Mouse (Mus musculus) kidney, adult 2 months (tissue): ENCODE data around the gene Stk38l. TPM values are rescaled to one million over a fixed set of nuclear protein-coding genes. Genes with fewer than 3 reads are reported as not detected.

Experiments used
- DNase-seq: peaks from one replicate; pipeline ENCODE4 v3.0.0; 2021
- H3K27ac ChIP-seq: fragments of 200-500 bp; 2 replicates; pipeline ENCODE4 v1.5.1; 2012; ENCODE audit warnings: low read depth, low read length, control low read depth, inconsistent platforms; ENCODE audit not compliant: insufficient read depth
- H3K27me3 ChIP-seq: fragments of 200-500 bp; replicated peaks from 2 replicates; pipeline ENCODE4 v1.6.1; 2012; ENCODE audit warnings: mild to moderate bottlenecking, moderate library complexity, low read length, inconsistent platforms; ENCODE audit not compliant: control insufficient read depth, insufficient read depth
- H3K36me3 ChIP-seq: fragments of 200-500 bp; 2 replicates; pipeline ENCODE4 v1.6.1; 2012; ENCODE audit warnings: mild to moderate bottlenecking, moderate library complexity, low read length, inconsistent platforms; ENCODE audit not compliant: control insufficient read depth, insufficient read depth
- H3K4me1 ChIP-seq: fragments of 200-500 bp; 2 replicates; pipeline ENCODE4 v1.6.1; 2011; ENCODE audit warnings: low read length; ENCODE audit not compliant: control insufficient read depth, insufficient read depth
- H3K4me3 ChIP-seq: fragments of 200-500 bp; 2 replicates; pipeline ENCODE4 v1.5.1; 2011; ENCODE audit warnings: mild to moderate bottlenecking, low read depth, low read length, control low read depth; ENCODE audit not compliant: insufficient read depth
- CTCF ChIP-seq: fragments of 200-500 bp; conservative IDR thresholded peaks from 2 replicates; pipeline ENCODE4 v1.5.1; 2011; ENCODE audit warnings: low read depth, mild to moderate bottlenecking, control low read depth, low read length, moderate library complexity, mixed read lengths; ENCODE audit not compliant: insufficient read depth, insufficient read length
- POLR2A ChIP-seq: fragments of 200-500 bp; IDR thresholded peaks from one replicate; pipeline ENCODE4 v1.6.1; 2011; ENCODE audit warnings: low read depth, low read length, control low read depth
- WGBS: fragments of 180-500 bp; shearing (Covaris S2); methylation state at CpG from one replicate; pipeline ENCODE4 v1.1.7; 2018; 5-methylcytosine and 5-hydroxymethylcytosine counted together
- polyA plus RNA-seq: library from polyadenylated mRNA; depleted of rRNA; stranded (reverse); fragments of >200 nt; gene quantifications from 2 replicates; pipeline ENCODE4 v1.2.3, GENCODE M21; 2012

Stk38l gene
- polyA plus RNA-seq, 1 experiment: 4.3 TPM

DNA sequence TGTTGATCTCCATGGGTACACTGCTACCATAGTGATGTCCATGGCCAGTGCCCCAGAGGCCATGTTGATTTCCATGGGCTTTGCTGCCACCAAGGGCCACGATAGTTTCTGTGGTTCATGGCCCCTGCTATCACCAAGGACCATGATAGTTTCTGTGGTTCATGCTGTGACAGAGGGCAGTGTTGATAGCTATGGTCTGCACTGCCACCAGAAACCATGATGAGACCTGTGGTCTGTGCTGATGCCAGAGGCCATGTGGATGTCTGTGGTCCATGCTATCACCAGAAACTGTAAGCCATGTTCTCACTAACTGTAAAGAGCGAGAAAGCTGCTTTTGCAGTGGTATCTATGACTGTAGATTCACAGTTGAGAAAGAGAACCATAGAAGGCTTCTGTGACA is 30.3 kb downstream of the Stk38l start:
- 93% methylated on average over 2 of the region's 2 CpGs for WGBS
- DNase-seq: no peak

DNA sequence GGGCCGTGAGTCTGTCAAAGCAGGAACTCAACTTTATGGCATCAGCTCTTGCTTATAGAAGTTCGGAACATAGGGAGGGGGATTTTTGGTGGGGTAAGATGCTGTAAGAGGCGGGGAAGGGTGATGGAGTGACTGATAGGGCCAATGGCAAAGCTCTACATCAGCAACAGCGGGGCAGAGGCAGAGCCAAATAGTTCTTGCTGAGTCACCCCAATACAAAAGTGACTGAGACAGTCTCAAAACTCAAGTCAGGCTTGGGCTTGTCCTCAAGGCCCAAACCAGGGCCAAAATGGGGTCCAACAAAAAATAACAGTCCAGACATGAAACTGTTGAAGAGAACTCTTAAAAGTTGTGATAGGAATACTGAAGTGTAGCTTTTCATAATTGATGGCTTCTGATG is 30.9 kb downstream of the Stk38l start:
- H3K27me3 ChIP-seq: no peaks in the 10 kb centered on the region
- no peak overlapping the region for H3K4me3 ChIP-seq
- DNase-seq: no peak
- TF ChIP-seq POLR2A (no peak), CTCF (no peak)
- 96% methylated on average over 4 of the region's 4 CpGs for WGBS
- H3K36me3 ChIP-seq: no peaks in the 10 kb centered on the region
- peaks cover 7% of the 10 kb centered on the region; the same call in 1 of the 2 replicates for H3K4me1 ChIP-seq
- no peak overlapping the region for H3K27ac ChIP-seq

More for the DNA sequence above, 30.3 kb downstream of the Stk38l start:
- H3K27me3 ChIP-seq: no peaks in the 10 kb centered on the region
- H3K4me1 ChIP-seq: peaks cover 7% of the 10 kb centered on the region; the same call in 1 of the 2 replicates
- no peak overlapping the region for H3K27ac ChIP-seq
- no peak overlapping the region for H3K4me3 ChIP-seq
- no peaks in the 10 kb centered on the region for H3K36me3 ChIP-seq
- TF ChIP-seq CTCF: no peak
- no peak for TF ChIP-seq POLR2A

DNA sequence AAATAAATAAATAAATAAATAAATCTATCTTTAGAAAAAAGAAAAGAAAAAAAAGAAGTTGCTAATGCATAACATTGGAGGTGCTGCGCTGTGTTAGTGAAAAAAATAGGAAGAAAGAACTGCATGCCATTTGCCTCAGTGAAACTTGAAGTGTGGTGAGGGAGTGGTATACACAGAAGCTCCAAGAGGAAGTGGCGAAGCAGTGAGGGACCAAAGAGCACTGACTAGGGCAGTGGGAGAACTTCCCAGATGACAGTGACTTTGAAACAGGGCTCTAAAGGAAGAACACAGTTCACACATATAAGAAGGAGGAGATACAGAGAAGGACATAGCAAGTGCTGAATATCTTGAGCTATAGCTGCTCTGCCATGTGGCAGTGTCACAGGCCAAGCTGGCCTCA is 34.2 kb downstream of the Stk38l start:
- Histone ChIP-seq H3K4me1 (peaks cover 3% of the 10 kb centered on the region; the same call in 1 of the 2 replicates), H3K27me3 (no peaks in the 10 kb centered on the region), H3K27ac (no peak overlapping the region), H3K36me3 (no peaks in the 10 kb centered on the region), H3K4me3 (no peak overlapping the region)
- DNase-seq: no peak
- no peak for TF ChIP-seq POLR2A
- TF ChIP-seq CTCF: no peak
- 90% methylated on average over 2 of the region's 2 CpGs for WGBS

DNA sequence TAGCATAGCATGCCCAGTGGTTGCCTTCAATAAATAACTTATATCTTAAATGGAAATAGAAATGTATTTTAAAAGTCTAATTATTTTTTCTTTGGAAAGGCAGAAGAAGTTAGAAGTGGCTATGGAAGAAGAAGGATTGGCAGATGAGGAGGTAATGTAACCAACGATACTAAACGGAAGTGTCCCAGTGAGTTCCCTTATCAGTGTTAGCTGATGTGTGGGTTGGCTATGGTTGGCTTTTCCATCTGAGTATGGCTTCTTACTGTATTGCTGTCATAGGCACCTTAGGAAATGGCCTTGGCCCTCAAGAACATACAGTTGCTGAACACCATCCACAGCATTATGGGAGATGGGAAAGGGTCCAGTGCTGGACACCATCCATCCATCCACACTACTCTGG is 35.2 kb downstream of the Stk38l start:
- Histone ChIP-seq H3K4me3 (no peak overlapping the region), H3K36me3 (no peaks in the 10 kb centered on the region), H3K4me1 (no peaks in the 10 kb centered on the region), H3K27me3 (no peaks in the 10 kb centered on the region), H3K27ac (no peak overlapping the region)
- TF ChIP-seq CTCF: no peak
- no peak for TF ChIP-seq POLR2A
- 96% methylated on average over 2 of the region's 2 CpGs for WGBS
- DNase-seq: no peak

DNA sequence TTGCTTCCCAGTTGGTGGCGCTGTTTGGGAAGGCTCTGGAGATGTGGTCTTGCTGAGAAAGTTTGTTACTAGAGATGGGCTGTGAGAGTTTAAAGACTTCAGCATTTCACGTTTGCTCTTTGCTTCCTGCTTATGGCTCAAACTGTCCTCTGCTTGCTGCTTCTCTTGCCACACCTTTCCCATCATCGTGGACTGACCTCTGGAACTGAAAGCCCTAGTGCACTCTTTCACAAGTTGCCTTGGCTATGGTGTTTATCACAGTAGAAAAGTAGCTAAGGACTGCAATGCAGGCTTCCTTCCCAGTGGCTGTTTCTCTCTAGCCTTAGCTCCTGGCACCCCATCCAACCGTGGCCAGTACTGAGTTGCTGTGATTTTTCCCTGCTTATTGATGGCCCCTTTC is 35.9 kb downstream of the Stk38l start:
- 64% methylated on average over 4 of the region's 4 CpGs for WGBS
- Histone ChIP-seq H3K36me3 (no peaks in the 10 kb centered on the region), H3K4me3 (no peak overlapping the region), H3K4me1 (no peaks in the 10 kb centered on the region), H3K27ac (no peak overlapping the region), H3K27me3 (no peaks in the 10 kb centered on the region)
- TF ChIP-seq POLR2A: no peak
- 0 out of 2 replicates have a peak, but pooled peaks have one; percentile 0 for TF ChIP-seq CTCF
- no peak for DNase-seq

DNA sequence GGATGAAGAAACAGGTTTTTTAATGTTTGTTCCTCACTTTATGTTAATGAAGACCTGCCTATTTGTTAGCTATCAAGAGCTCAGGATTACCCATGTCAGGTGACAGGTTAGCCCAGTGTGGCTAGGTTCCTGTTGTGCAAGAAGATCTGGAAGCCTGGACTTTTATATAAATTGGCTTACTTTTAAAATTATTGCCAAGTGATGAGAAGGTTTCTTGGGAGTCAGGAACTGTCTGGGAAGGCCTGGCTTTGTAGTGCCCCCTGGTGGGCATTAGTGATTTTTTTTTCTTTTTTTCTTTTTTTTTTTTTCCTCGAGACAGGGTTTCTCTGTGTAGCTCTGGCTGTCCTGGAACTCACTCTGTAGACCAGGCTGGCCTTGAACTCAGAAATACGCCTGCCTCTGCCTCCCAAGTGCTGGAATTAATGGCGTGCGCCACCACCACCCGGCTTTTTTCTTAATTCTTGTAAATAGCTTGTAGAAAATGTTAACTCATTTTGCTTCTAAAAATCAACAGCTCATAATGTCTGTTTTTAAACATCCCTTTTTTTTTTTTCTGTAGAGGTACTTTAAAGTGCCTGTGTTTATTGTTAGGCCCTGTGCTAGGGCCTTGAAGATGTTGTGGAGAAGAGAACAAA is 37.6 kb downstream of the Stk38l start:
- peak; percentile 38 for DNase-seq

DNA sequence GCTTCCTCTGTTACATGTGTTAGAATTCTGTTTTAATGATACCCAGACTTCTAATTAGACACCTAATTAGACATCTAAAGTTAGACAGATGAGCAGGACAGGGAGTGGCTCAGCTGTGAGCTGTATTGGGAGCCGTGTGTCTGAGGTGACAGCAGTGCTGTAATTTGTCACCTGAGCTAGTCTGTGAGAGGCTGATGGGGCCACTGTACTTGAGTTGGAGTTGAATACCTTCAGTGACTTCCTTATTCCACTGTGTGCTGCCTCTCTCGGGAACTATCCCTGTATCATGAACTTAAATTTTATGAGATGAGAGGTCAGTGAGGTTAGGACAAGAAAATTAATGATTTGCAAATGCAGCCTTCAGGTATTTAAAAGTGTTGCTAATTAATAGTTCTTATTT is 39.8 kb downstream of the Stk38l start:
- no peak overlapping the region for H3K27ac ChIP-seq
- 26% methylated on average over 2 of the region's 2 CpGs for WGBS
- peaks cover 2% of the 10 kb centered on the region for H3K36me3 ChIP-seq
- no peak for TF ChIP-seq POLR2A
- TF ChIP-seq CTCF: no peak
- peaks cover 3% of the 10 kb centered on the region; the same call in 1 of the 2 replicates for H3K4me1 ChIP-seq
- no peak overlapping the region for H3K4me3 ChIP-seq
- peak; percentile 30 for DNase-seq
- H3K27me3 ChIP-seq: no peaks in the 10 kb centered on the region

More for the DNA sequence above, 37.6 kb downstream of the Stk38l start:
- Histone ChIP-seq H3K27ac (no peak overlapping the region), H3K27me3 (no peaks in the 10 kb centered on the region), H3K36me3 (peaks cover 1% of the 10 kb centered on the region), H3K4me3 (no peak overlapping the region), H3K4me1 (no peaks in the 10 kb centered on the region)
- no peak for TF ChIP-seq POLR2A
- peak; percentile 52 for TF ChIP-seq CTCF
- 65% methylated on average over 5 of the region's 5 CpGs for WGBS
